Mouse (Mus musculus) embryonic fibroblast, embryonic 13.5 days (primary cell): ENCODE data around the gene Fam124b.

Experiments
- CTCF ChIP-seq: IDR thresholded peaks from 2 replicates; pipeline ENCODE4 v1.5.1; 2011; ENCODE audit warnings: mild to moderate bottlenecking, control low read depth, low read length, moderate library complexity, borderline replicate concordance; ENCODE audit not compliant: insufficient read depth
- POLR2A ChIP-seq: IDR thresholded peaks from 2 replicates; pipeline ENCODE4 v1.6.1; 2011; ENCODE audit warnings: low read depth, mild to moderate bottlenecking, control low read depth, low read length, moderate library complexity

- TF ChIP-seq POLR2A (no peak), CTCF (no peak)
Measured at GRCm38 (mm10) chr1:80192837-80193236, 25.4 kb downstream of the Fam124b start.
